Mouse (Mus musculus) cerebellum, adult 11 months (tissue): Measurements from ENCODE around the gene 2410004B18Rik.
"Not testable (repeated sequence)": the region's sequence is repeated elsewhere in the genome, so short reads cannot be mapped to it uniquely, and the experiment has no call there.

ENCODE experiments used
- DNase-seq: peaks from one replicate; pipeline ENCODE4 v3.0.0; 2022

The 2410004B18Rik gene

GRCm38 (mm10) chr3:145937505-145938404 lies at the start of gene 2410004B18Rik:
TSS of gene 2410004B18Rik (plus strand) at chr3:145938014.
- peak; percentile 89 for DNase-seq

GRCm38 (mm10) chr3:145890346-145891132 lies 47.3 kb upstream of the 2410004B18Rik start:
- no peak for DNase-seq

DNA sequence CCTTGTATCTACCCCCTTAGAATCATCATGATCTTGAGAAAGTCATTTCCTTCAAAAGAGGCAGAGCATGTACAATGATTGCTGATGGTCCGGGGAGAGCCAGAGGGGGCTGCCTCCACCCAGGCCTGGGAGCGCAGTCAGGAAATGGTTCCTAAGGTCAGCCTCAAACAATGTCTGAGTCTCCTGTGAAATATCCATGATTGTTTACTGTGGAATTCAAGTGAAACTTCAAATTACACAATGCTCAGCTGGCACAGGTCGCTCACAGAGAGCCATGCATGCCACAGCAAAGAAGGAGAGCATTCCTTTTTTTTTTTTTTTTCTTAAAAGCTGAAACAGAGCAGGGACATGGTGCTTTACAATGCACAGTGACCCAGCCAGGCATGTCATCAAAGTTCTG lies 45.4 kb upstream of the 2410004B18Rik start:
- DNase-seq, result no peak

GRCm38 (mm10) chr3:145894131-145894530 lies 43.7 kb upstream of the 2410004B18Rik start:
- DNase-seq, result no peak

DNA sequence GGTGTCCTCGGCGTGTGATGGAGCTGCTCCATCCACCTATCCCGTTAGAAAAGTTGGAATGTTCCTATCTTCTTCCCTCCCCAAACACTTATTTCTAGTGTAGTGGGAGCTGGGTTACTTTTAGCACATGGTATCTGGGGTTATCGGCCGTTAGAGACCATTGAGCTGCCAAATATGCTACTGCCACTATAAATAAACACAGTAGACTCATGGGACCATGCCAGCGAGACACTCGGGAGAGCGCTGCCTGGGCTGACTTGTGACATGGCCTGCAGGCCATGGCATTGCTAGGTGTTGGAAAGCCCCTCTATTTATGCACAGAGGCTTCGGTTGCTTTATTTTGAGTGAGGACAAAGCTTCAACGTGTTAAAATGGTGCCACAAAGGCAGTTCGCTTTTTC lies 40.1 kb upstream of the 2410004B18Rik start:
- no peak for DNase-seq

GRCm38 (mm10) chr3:145899832-145900231 lies 38.0 kb upstream of the 2410004B18Rik start:
- no peak for DNase-seq

DNA sequence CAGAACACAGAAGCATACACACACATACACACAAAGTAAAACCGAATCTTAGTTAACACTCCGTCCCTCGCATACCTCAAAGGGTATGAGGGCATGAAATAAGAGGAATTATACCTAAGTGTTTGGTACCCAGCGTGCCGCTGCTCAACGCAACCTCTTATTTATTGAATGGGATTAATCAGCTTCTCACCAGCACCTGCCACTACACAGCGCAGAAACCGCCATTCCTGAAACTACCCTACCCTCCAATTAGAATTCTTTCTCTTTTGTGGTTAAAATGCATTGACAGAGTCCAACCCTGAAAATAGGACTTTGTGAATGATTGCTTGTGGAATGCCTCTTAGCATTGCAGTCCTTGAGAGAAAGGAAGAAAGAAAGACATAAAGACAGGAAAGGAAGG lies 34.3 kb upstream of the 2410004B18Rik start:
- no peak for DNase-seq

DNA sequence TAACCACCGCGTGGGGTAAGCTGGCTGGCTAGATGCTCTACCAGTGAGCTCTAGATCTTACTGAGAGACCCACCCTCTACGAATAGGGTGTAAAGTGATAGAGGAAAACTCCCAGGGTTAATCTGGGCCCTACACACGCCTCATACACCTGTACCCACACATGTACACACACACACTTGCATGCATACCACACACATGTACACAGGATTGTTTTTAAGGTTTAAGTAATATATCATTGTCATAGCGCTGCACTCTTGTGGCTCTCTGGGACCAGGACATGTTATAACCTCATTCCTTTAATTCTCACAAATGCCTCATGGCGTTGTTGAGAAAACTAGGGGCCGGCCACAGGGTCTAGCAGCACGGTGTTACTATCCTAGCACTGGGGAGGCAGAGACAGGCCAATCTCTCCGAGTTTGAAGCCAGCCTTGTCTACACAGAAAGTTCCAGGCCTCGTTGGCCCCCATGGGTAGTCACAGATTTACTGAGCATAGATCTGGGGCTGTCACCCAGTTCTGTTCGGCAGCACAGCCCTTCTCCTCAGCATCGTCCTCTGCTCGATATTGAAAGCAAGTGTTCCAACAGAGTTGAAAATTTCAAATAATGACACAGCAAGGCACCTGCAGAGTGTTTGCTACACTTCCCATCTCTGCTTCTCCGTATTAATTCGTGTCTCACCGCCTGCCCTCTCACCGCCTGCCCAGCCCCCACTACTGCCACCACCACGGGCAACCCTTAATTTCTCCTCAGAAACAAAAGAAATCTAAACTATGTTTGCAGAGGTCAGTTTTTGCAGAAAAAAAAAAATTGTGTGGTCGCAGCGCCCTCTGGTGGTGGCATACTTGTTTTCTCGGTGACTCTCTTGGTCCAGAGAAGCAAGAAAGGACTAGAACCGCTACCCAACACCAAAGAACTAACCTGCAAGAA lies 32.7 kb upstream of the 2410004B18Rik start:
- DNase-seq, result peak; percentile 27

DNA sequence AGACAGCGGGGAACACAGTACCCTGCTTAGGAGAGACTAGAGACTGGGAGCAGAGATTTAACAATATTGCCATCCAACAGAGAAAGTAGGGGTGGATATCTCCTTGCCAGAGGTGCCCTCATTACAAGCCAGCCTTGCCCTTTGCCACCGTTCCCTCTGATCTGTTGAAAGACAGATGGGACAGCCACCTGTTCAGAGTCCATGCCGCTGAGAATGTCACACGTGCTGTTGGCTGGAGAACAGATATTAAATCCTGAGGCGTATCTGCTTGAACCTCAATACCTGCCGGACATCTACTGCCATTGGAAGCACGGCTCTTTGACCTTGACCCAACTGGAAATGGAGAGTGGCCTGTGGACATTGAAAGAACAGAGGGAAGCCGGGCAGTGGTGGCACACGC lies 31.2 kb upstream of the 2410004B18Rik start:
- no peak for DNase-seq

- DNase-seq, result no peak
These were observed 25.3 kb upstream of the 2410004B18Rik start for GRCm38 (mm10) chr3:145912512-145912911.

DNA sequence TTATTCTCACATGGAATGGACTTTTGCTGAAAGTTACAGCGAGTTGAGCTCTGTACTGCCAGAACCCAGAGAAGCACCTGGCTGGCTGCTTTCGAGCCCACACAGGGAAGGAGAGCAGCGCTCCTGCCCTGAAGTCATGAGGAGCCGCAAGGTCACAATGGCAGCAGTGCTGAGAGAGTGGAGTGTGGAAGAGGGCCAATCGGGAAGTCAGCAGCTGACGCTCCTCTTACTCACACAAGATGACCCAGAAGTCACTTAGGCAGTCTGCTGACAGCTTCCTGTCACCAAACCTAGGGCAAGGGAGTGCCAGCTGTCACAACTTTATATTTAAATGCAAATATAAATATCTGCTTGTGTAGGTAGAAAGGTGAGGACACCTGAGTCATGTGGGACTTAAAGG lies 24.6 kb upstream of the 2410004B18Rik start:
- no peak for DNase-seq

DNA sequence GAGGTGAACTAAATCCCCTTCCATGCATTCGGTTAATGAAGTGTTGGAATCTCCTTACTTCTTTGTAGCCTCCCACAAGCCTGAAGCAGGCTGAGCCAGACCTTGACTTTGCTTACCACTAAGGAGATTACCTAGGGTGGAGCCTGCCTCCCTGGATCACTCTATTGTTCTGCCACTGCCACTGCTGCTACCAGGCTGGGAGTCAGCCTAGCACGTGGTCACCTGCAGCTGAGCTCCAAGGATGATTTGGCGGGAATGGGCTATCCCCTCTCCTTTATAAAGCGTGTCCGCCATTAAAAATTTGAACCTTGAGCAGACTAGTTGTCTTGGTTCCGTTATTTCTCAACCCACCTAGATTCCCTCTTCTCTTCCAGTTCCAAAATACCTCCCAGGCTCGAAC lies 23.9 kb upstream of the 2410004B18Rik start:
- DNase-seq, result not testable (repeated sequence)

GRCm38 (mm10) chr3:145916374-145916773 lies 21.4 kb upstream of the 2410004B18Rik start:
- no peak for DNase-seq

DNA sequence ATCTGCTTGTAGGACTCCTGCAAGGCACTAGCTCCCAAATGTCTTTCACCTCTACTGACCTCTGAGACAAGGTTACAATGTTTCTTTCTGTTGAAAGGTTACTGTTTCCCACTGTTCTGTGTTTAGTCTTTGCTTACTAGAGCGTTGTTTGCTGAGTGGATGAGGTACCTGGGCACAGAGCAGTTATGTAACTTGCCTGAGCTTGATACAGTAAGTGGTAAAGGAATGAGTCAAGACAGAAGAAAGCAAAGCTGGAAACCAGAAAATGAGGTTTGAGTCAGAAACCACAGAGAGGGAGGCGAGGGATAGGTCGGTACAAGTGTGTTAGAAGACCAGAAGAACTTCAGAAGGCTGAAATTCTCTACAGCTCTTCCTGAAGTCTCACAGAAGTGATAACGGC lies 21.0 kb upstream of the 2410004B18Rik start:
- DNase-seq, result no peak

GRCm38 (mm10) chr3:145922019-145922854 lies 15.6 kb upstream of the 2410004B18Rik start, which contains the start of gene Bcl10:
TSS of gene Bcl10 (plus strand) at chr3:145922804.
- DNase-seq, result no peak

GRCm38 (mm10) chr3:145922971-145923370 lies 14.8 kb upstream of the 2410004B18Rik start:
- DNase-seq, result no peak

GRCm38 (mm10) chr3:145923874-145924577 lies 13.8 kb upstream of the 2410004B18Rik start:
- peak; percentile 99 for DNase-seq

DNA sequence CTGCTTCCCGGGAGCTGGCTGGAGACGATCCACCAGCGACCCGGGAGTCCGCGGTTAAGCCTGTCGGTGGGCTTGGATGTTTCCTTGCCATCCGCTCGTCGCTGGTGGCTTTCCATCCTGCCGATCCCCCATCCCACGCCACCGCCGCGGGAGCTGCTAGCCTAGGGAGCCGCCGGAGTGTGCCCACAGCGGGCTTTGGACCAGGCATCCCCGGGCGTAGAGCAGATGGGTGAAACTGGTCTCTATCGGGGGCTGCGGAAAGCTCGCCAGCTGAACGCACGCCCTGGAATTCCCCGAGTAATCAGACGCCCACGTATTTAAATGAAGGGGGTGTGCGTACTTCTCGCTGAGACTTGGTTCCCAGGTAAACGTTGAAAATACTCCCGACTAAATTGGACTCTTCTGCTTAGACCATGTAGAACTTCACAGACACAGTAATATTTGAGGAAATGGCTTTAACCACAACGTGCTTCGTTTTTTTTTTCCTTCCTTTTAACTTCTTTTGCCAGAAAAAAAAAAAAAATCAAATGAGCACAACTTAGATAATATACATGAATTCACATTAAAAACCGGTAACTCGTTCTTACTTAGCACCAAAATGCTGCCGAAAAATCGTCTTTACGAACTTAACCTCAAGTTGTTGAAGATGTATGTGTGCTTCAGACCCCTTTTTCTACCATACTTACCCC lies 13.0 kb upstream of the 2410004B18Rik start:
- DNase-seq, result peak; percentile 58

- no peak for DNase-seq
These were observed 12.3 kb upstream of the 2410004B18Rik start for GRCm38 (mm10) chr3:145925506-145925905.
